Mouse (Mus musculus): ENCODE results near the gene Myoz2. TPM values are rescaled to one million over a fixed set of nuclear protein-coding genes. Genes with fewer than 3 reads are reported as not detected.
A peak's percentile ranks its signal among the peaks of the same experiment; 100 is the strongest.

The Myoz2 gene
- polyA plus RNA-seq, 1 experiment, result not detected

DNA sequence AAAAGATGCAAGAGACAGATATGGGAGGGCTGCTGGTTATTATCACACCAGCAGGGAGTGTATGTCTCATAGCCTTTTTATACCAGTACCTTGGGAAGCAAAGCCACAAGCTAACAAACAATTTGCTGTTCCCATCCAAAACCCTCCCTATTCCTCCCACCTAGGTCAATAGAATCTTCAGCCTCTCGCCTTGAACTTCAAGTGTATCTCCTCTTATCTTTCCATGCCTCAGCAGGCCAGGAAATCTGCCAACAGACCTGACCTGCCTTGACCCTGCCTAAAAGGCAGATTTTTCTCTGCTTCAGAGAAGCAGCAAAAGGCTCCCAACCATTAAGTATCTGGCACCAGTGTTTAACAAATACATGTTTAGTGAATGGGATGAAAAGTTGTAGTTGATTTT, 48.4 kb downstream of the Myoz2 start:
- Histone ChIP-seq H3K9me3 (ENCODE audit: control insufficient read depth, low read length) (no peaks in the 10 kb centered on the region), H3K4me1 (ENCODE audit: control insufficient read depth) (peaks cover 24% of the 10 kb centered on the region), H3K27me3 (ENCODE audit: control insufficient read depth) (peaks cover 23% of the 10 kb centered on the region), H3K4me3 (replicated peaks) (no peak overlapping the region), H3K36me3 (ENCODE audit: control insufficient read depth) (no peaks in the 10 kb centered on the region)
- TF ChIP-seq TAL1 (IDR thresholded peaks at IDR 0.05; ENCODE audit: low read length) (no peak), GATA1 (IDR thresholded peaks at IDR 0.05; ENCODE audit: low read length) (no peak)

GRCm38 (mm10) chr3:122985183-122985944, 49.5 kb downstream of the Myoz2 start:
- Histone ChIP-seq H3K36me3 (ENCODE audit: control insufficient read depth) (no peaks in the 10 kb centered on the region), H3K9me3 (ENCODE audit: control insufficient read depth, low read length) (no peaks in the 10 kb centered on the region), H3K4me1 (ENCODE audit: control insufficient read depth) (peaks cover 24% of the 10 kb centered on the region), H3K4me3 (replicated peaks) (peak overlapping the region; percentile 83), H3K27me3 (ENCODE audit: control insufficient read depth) (peaks cover 23% of the 10 kb centered on the region)
- TF ChIP-seq TAL1 (IDR thresholded peaks at IDR 0.05; ENCODE audit: low read length), result no peak
- TF ChIP-seq GATA1 (IDR thresholded peaks at IDR 0.05; ENCODE audit: low read length), result no peak

DNA sequence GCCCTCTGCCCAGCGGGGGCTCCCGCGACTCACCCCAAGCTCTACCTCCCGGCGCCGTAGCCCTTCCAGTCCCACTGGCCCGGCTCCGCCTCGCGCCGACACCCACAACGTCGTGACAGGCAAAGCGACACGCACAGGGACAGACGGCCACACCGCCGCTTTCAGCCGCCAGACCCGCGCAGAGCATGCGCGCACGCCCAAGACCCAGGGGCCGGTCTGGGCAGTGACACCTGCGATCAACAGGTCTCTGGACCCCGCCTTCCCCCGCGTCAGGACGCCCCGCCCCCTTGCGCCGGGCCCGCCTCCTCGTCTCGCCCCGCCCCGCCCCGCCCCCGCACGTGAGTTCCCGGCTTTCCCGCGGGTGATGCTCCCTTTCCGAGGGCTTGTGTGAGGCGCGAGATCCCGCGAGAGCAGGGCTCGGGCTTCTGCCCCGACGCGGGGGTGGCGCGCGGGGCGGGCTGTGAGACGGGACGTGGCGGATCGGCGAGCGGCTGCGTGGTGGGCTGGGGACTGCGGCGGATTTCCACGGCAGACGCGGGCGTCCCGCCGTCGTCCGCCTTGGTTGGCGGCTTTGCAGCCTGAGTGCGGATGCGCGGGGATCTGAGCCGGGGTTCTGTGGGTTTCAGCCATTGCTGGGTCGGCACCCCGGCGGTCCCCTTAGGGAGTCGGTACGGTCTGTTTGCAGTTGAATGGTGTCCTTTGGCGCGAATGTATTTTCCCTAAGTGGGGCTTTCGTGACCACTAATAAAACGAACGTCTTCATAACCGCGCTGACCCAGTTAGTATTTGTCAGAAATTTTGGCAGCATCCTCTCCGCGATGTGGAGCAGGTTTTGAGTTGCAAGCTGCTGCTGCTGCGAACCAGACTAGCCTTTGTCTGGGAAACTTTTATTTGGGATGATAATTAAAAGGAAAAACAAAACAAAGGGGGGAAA, 50.3 kb downstream of the Myoz2 start, which contains the start of gene Usp53:
Gene Usp53, minus strand, starts transcription at position 262 of the 934 bp plus-strand sequence.
- no peaks in the 10 kb centered on the region for H3K9me3 ChIP-seq (ENCODE audit: control insufficient read depth, low read length)
- TF ChIP-seq TAL1 (IDR thresholded peaks at IDR 0.05; ENCODE audit: low read length), result no peak
- no peak for TF ChIP-seq GATA1 (IDR thresholded peaks at IDR 0.05; ENCODE audit: low read length)

GRCm38 (mm10) chr3:122983849-122984248, 51.0 kb downstream of the Myoz2 start:
- peaks cover 2% of the 10 kb centered on the region for H3K36me3 ChIP-seq (ENCODE audit: control insufficient read depth)
- H3K27me3 ChIP-seq (ENCODE audit: control insufficient read depth), result peaks cover 23% of the 10 kb centered on the region
- TF ChIP-seq TAL1 (IDR thresholded peaks at IDR 0.05; ENCODE audit: low read length), result no peak
- TF ChIP-seq GATA1 (IDR thresholded peaks at IDR 0.05; ENCODE audit: low read length), result no peak
- H3K9me3 ChIP-seq (ENCODE audit: control insufficient read depth, low read length), result no peaks in the 10 kb centered on the region
- peak overlapping the region; percentile 83 for H3K4me3 ChIP-seq (replicated peaks)
- H3K4me1 ChIP-seq (ENCODE audit: control insufficient read depth), result peaks cover 24% of the 10 kb centered on the region

More for the DNA sequence above, 50.3 kb downstream of the Myoz2 start, which contains the start of gene Usp53:
- Histone ChIP-seq H3K4me3 (replicated peaks) (peak within 1 kb of the TSS; percentile 83), H3K36me3 (ENCODE audit: control insufficient read depth) (no peaks in the 10 kb centered on the region), H3K4me1 (ENCODE audit: control insufficient read depth) (peaks cover 24% of the 10 kb centered on the region), H3K27me3 (ENCODE audit: control insufficient read depth) (peaks cover 23% of the 10 kb centered on the region)

GRCm38 (mm10) chr3:122975964-122976363, 58.9 kb downstream of the Myoz2 start:
- Histone ChIP-seq H3K4me1 (ENCODE audit: control insufficient read depth) (peaks cover 6% of the 10 kb centered on the region), H3K27me3 (ENCODE audit: control insufficient read depth) (no peaks in the 10 kb centered on the region), H3K36me3 (ENCODE audit: control insufficient read depth) (peaks cover 3% of the 10 kb centered on the region), H3K4me3 (replicated peaks) (no peak overlapping the region), H3K9me3 (ENCODE audit: control insufficient read depth, low read length) (no peaks in the 10 kb centered on the region)
- TF ChIP-seq TAL1 (IDR thresholded peaks at IDR 0.05; ENCODE audit: low read length) (no peak), GATA1 (IDR thresholded peaks at IDR 0.05; ENCODE audit: low read length) (no peak)

GRCm38 (mm10) chr3:122975363-122975762, 59.5 kb downstream of the Myoz2 start:
- no peak overlapping the region for H3K4me3 ChIP-seq (replicated peaks)
- H3K27me3 ChIP-seq (ENCODE audit: control insufficient read depth), result no peaks in the 10 kb centered on the region
- TF ChIP-seq GATA1 (IDR thresholded peaks at IDR 0.05; ENCODE audit: low read length), result no peak
- TF ChIP-seq TAL1 (IDR thresholded peaks at IDR 0.05; ENCODE audit: low read length), result no peak
- no peaks in the 10 kb centered on the region for H3K9me3 ChIP-seq (ENCODE audit: control insufficient read depth, low read length)
- H3K4me1 ChIP-seq (ENCODE audit: control insufficient read depth), result peaks cover 6% of the 10 kb centered on the region
- H3K36me3 ChIP-seq (ENCODE audit: control insufficient read depth), result peaks cover 3% of the 10 kb centered on the region

DNA sequence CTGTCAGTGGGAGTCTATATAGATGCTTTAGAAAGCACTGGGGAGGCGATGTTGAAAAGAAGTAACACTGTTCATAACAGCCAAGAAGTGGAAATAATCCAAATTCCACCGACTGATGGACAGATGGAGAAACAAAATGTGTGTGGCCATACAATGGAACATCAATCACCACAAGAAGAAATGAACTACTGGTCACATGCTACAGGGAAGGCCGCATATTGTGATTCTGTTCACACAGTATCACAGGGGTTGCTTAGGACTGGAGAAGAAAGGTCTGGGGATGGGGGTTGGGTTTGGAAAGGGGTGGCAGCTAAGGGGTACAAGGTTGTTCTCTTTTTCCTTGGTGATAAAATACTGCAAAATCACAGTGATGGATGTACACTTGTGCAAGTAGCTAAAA, 60.0 kb downstream of the Myoz2 start:
- Histone ChIP-seq H3K9me3 (ENCODE audit: control insufficient read depth, low read length) (no peaks in the 10 kb centered on the region), H3K4me1 (ENCODE audit: control insufficient read depth) (peaks cover 6% of the 10 kb centered on the region), H3K27me3 (ENCODE audit: control insufficient read depth) (no peaks in the 10 kb centered on the region), H3K4me3 (replicated peaks) (no peak overlapping the region), H3K36me3 (ENCODE audit: control insufficient read depth) (peaks cover 3% of the 10 kb centered on the region)
- TF ChIP-seq TAL1 (IDR thresholded peaks at IDR 0.05; ENCODE audit: low read length) (no peak), GATA1 (IDR thresholded peaks at IDR 0.05; ENCODE audit: low read length) (no peak)

DNA sequence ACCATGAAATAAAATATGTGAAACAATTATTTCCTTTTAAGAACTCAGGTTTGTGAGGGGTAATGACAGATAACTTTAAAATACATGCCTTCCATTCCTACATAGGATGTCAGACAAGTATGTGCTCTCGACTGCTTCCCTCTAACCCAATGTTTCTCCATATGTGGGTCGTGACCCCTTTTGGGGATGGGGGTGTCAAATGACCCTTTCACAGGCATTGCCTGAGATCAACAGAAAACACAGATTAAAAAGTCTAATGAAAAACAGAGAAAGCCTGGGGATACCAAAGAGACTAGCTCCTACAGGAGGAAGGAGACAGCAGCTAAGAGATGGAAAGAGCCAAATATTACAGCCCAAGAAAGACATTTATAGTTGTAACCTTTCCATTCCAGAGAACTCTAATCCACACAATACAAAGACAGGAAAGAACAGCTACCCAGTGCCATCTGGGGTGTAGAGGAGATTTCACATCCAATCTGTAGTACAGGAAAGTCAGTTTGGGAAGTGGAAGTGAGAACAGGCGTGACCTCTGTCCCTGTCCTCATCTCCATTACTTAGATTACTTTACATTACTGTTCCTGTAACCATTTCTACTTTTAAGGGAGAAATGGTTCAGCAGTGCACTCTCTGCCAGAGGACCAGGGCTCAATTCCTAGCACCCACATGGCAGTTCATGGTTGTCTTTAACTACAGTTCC, 62.5 kb downstream of the Myoz2 start:
- H3K4me3 ChIP-seq (replicated peaks), result no peak overlapping the region
- peaks cover 6% of the 10 kb centered on the region for H3K4me1 ChIP-seq (ENCODE audit: control insufficient read depth)
- no peaks in the 10 kb centered on the region for H3K27me3 ChIP-seq (ENCODE audit: control insufficient read depth)
- H3K36me3 ChIP-seq (ENCODE audit: control insufficient read depth), result peaks cover 3% of the 10 kb centered on the region
- TF ChIP-seq GATA1 (IDR thresholded peaks at IDR 0.05; ENCODE audit: low read length) (no peak), TAL1 (IDR thresholded peaks at IDR 0.05; ENCODE audit: low read length) (no peak)
- no peaks in the 10 kb centered on the region for H3K9me3 ChIP-seq (ENCODE audit: control insufficient read depth, low read length)
